Mouse (Mus musculus): ENCODE measurements around the gene Hoxa9.

Gene Hoxa9

GRCm38 (mm10) chr6:52200751-52201250 lies 30.1 kb downstream of the Hoxa9 start:
- no peak for DNase-seq

- DNase-seq: no peak
Measured at GRCm38 (mm10) chr6:52200073-52200750, 30.7 kb downstream of the Hoxa9 start.

- DNase-seq: no peak
Measured at GRCm38 (mm10) chr6:52197271-52197670, 33.6 kb downstream of the Hoxa9 start.

- no peak for DNase-seq
Measured at GRCm38 (mm10) chr6:52196811-52197210, 34.1 kb downstream of the Hoxa9 start.

- DNase-seq: no peak
Measured at GRCm38 (mm10) chr6:52194690-52195089, 36.2 kb downstream of the Hoxa9 start.

GRCm38 (mm10) chr6:52191860-52192550 lies 38.9 kb downstream of the Hoxa9 start:
- DNase-seq: peak; percentile 88

- DNase-seq: peak; percentile 30
Measured at GRCm38 (mm10) chr6:52190906-52191810, 39.7 kb downstream of the Hoxa9 start, which contains the start of gene Hoxa4. Gene Hoxa4, minus strand, starts transcription at chr6:52191753.

GRCm38 (mm10) chr6:52190410-52190809 lies 40.5 kb downstream of the Hoxa9 start:
- no peak for DNase-seq

GRCm38 (mm10) chr6:52189909-52190308 lies 41.0 kb downstream of the Hoxa9 start:
- no peak for DNase-seq

GRCm38 (mm10) chr6:52189172-52189591 lies 41.7 kb downstream of the Hoxa9 start:
- DNase-seq: no peak

- DNase-seq: no peak
Measured at GRCm38 (mm10) chr6:52186500-52186899, 44.4 kb downstream of the Hoxa9 start.

- DNase-seq: no peak
Measured at GRCm38 (mm10) chr6:52185834-52186233, 45.1 kb downstream of the Hoxa9 start.

GRCm38 (mm10) chr6:52185222-52185621 lies 45.7 kb downstream of the Hoxa9 start:
- DNase-seq: no peak

- DNase-seq: no peak
Measured at GRCm38 (mm10) chr6:52184668-52185067, 46.2 kb downstream of the Hoxa9 start.

GRCm38 (mm10) chr6:52183311-52184080 lies 47.4 kb downstream of the Hoxa9 start:
- no peak for DNase-seq

GRCm38 (mm10) chr6:52182793-52183192 lies 48.1 kb downstream of the Hoxa9 start:
- no peak for DNase-seq

- no peak for DNase-seq
Measured at GRCm38 (mm10) chr6:52182030-52182429, 48.9 kb downstream of the Hoxa9 start.

GRCm38 (mm10) chr6:52180726-52181125 lies 50.2 kb downstream of the Hoxa9 start:
- DNase-seq: no peak

- no peak for DNase-seq
Measured at GRCm38 (mm10) chr6:52180213-52180710, 50.6 kb downstream of the Hoxa9 start.

GRCm38 (mm10) chr6:52179690-52180089 lies 51.2 kb downstream of the Hoxa9 start:
- DNase-seq: no peak

- no peak for DNase-seq
Measured at GRCm38 (mm10) chr6:52178918-52179665, 51.8 kb downstream of the Hoxa9 start.
